Mouse (Mus musculus): ENCODE results near the gene Cmtm4.

Cmtm4 gene

DNA sequence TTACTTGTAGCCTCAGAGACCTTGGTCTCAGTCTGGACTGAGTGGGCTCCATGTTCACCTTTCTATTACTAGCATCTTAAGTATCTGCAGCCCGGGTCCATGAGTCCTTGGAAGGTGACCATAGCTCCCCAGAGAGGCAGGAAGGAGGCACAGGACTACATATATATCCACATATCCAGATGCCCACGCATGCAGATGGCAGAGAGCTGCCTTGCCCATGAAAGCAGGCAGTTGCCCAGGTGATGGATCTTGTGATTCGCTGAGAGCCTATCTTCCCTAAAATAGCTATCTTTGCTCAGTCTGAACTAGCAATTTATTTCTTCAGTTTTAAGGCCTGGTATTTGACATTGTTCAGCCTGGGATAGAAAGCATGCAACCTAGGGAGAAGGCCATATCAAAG, 15.9 kb upstream of the Cmtm4 start:
- in situ Hi-C loops (cut with MboI): no loop called here

- in situ Hi-C loops (cut with MboI): no loop called here
These were observed 15.1 kb upstream of the Cmtm4 start for GRCm38 (mm10) chr8:104410628-104411273.

DNA sequence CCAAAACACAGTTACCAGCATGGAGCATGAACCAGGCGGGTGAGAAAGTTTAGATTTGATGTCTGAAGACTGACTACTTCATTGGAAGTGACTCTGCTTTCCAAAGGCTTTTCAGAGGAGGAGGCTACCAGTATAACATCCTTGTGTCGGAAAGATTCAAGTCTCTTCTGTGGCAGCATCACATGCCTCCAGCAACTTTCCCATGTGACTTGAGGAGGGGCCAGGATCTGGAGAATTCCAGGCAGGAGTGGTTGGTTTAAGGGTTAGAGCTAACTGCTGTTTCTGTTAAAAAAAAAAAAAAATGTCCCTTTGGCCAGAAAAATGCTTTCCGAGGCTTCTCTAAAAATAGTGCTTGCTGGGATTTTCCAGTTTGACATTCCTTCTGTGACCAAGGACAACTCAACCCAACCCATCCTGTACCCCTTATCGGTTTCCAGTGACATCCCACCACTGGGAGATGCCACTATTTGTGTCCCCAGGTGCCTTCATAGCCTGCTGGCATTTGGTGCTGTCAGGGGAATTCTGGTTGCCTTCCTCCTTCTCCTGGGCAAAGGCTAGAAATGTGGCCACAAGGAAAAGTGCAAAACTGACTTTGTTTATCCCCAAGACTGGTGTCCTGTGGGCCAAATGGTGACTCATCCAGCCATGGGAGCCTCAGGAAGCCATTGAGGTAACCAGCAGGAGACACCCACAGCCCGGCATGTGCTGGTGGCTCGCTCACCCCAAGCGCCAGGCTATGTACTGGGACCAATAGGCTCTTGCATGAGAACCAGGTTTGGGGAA, 12.9 kb upstream of the Cmtm4 start:
- in situ Hi-C loops (cut with MboI): no loop called here

DNA sequence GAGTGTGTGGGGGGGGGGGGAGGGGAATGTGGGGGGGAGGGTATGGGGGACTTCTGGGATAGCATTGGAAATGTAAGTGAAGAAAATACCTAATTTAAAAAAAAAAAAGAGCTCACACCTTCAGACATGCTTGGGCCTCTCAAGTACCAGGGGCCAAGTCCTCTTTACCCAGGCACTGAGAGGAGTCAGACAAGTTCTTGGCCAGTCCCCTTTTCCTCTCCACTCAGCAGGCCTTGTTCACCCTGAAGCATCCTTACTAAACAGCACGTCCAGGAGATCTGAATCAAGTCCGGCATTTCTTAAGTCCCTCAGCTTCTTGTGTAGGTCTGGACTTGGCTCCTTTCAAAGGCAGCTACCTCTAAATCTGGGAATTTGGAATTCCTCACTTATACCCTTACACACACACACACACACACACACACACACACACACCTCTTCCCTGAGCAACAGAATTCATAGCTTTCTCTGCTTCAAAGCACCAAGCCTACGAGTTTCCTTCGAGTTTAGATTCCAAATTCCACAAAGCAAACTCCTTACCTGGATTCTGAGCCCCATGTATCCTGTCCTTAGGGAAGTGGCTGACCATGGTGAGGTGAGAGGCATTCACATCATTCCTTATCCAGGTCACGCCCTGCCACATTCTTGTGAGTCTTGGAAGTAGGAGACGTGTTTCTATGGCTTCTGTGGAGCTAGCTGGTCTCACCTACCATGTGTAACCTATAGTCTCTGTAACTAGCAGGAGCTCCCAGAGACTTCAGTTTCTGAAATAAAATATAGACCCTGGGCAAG, 10.9 kb upstream of the Cmtm4 start:
- in situ Hi-C loops (cut with MboI): no loop called here

DNA sequence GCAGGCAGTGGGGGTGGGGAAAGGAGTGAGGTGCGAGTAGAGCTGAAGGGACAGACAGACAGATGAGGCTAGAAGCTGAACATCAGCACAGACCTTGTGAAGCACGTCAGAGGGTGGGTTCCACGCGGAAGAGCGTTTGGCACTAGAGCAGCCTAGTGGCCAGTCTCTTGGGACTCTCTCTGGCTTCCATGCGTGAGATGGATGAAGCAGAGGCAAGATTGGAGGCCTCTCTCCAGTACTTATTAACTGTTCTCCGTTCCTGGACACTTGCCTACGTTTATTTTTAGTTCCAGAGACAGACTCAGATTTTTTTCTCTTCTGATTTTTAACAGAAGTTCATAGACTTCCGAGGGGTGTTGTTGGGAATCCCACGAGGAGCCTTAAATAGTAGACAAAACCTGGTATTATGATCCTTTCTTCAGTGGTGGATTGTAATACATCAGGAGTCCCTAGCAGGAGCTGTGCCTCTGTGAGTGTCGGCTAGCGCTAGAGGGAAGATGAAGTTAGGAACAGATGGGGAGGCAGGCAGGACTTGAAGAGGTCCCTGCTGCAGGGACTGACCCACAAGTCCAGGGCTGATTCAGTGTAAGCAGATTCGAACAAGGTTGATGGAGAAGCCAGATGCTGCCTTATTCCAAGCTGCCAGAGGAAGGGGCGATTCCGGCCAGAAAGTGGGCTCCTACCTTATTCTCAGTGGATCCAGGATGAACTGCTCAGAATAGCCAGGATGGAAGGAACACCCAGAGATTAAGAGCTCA, 10.0 kb upstream of the Cmtm4 start:
- in situ Hi-C loops (cut with MboI): no loop called here

GRCm38 (mm10) chr8:104403596-104403995, 8.0 kb upstream of the Cmtm4 start:
- in situ Hi-C loops (cut with MboI): no loop called here

GRCm38 (mm10) chr8:104394801-104395702, 555 bp downstream of the Cmtm4 start:
- in situ Hi-C loops (cut with MboI): no loop called here

GRCm38 (mm10) chr8:104393767-104394166, 1.8 kb downstream of the Cmtm4 start:
- in situ Hi-C loops (cut with MboI): no loop called here

GRCm38 (mm10) chr8:104393139-104393538, 2.5 kb downstream of the Cmtm4 start:
- in situ Hi-C loops (cut with MboI): no loop called here

GRCm38 (mm10) chr8:104390245-104390644, 5.4 kb downstream of the Cmtm4 start:
- in situ Hi-C loops (cut with MboI): no loop called here

- in situ Hi-C loops (cut with MboI): no loop called here
These were observed 7.6 kb downstream of the Cmtm4 start for GRCm38 (mm10) chr8:104387980-104388379.

DNA sequence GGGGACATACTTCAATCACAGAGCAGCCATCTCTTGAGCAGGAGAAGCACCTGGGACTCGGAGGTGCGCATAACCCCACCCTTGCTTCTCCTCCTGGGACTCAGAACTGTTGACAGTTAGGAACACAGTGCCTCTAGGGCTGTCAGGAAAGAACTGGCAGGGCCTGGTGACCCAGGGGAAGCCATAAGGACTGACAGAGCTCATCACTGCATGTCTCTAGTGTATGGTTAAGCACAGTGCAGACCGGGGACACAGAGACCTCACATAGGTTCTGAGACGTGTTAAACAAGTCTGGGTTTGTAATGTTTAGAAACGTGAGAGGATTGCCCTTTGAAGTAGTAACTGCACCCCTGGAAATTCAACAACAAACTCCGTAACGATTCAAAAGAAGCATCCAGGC, 8.1 kb downstream of the Cmtm4 start:
- in situ Hi-C loops (cut with MboI): no loop called here

GRCm38 (mm10) chr8:104386693-104387092, 8.9 kb downstream of the Cmtm4 start:
- in situ Hi-C loops (cut with MboI): no loop called here

DNA sequence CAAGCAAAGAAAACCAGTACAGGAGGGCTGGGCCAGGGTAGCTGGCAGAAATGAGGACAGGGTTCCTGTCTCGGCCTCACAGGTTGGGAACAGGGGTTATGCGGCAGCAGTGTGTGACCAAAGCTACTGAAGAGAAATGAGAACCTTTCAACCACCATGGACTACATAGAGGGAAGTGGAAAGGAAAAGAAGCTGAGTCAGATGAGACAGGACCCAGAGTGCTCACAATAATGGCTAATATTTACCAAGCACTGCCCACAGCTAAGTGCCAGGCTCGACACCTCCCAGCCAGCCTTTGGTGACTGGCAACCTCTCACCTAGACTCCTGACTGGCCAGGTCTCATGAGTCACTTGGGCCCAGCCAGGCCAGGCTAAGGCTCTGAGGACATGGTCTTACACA, 11.6 kb downstream of the Cmtm4 start:
- in situ Hi-C loops (cut with MboI): no loop called here

DNA sequence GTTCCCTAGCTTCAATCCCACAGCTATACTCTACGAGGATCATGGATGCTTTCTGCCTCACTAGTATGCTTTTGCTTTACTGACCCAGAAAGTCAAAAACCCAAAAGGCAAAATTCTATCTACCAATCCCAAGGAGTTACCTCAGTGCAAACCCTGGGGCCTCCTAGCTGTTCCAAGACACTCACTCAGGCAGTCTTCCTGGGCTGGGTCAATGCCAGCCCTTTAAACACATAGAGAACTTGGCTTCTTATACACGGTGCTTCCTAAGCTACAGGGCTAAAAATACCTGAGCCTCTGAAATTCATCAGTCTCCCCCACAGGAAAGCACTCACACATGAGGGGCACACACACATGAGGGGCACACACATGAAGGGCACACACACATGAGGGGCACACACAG, 12.3 kb downstream of the Cmtm4 start:
- in situ Hi-C loops (cut with MboI): no loop called here

GRCm38 (mm10) chr8:104380961-104381411, 14.6 kb downstream of the Cmtm4 start:
- in situ Hi-C loops (cut with MboI): no loop called here

DNA sequence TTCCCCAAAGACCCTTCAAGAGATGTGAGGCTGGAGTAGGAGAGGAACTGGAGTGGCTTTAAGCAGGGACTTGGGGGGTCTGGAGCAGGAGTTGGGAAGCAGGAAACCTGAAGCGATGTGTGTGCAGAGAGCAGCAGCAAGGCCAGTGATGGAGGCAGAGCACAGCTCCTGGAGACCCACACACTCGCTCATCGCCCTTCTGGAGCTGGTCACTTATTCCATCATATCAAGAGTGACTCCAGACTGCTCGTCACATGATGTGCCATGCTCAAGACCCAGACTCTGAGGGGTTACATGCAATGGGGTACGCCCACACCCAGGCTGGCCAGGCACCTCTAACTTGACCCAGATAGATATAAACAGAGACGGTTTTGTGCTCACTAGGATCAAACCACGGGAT, 15.3 kb downstream of the Cmtm4 start:
- in situ Hi-C loops (cut with MboI): no loop called here

DNA sequence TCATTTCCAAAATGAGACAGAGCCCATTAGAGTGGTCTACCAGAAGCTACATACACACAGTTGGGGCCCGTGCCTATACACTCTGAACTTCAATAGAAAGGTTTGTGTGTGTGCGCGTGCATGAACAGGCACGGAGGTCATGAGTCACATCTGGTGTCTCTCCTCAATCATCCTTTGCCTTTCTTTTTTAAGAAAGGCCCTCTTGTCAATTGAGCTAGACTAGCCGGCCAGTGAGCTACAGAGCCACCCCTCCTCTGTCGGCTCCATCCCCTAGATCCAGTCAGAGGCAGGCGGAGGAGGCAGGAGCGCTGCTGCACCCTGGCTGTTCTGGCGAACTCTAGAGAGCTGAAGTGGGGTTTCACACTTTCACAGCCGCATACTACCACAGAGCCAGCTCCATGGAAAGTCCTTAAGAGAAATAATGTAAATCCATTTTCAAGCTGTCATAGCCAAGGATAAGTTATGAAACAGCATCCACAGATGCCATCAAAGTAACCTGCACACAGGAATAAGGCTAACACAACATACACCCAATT, 16.2 kb downstream of the Cmtm4 start:
- in situ Hi-C loops (cut with MboI): no loop called here

DNA sequence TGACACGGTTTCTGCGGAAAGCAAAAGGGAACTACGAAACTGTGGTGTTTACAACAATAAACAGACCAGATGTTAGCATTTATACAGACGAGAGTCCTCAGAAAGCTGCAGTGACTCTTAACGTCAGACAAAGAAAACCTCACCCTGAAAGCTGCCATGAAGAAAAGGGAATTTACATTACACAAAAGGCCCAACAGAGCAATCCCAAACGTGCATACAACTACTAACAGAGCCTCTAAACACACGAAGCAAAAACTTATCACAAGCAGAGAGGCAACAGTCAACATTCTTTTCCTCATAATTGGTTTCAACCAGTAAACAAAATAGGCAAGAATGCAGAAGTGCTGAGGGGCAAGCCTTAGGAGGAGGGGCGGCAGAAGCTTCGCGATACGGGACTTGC, 18.9 kb downstream of the Cmtm4 start:
- in situ Hi-C loops (cut with MboI): no loop called here

DNA sequence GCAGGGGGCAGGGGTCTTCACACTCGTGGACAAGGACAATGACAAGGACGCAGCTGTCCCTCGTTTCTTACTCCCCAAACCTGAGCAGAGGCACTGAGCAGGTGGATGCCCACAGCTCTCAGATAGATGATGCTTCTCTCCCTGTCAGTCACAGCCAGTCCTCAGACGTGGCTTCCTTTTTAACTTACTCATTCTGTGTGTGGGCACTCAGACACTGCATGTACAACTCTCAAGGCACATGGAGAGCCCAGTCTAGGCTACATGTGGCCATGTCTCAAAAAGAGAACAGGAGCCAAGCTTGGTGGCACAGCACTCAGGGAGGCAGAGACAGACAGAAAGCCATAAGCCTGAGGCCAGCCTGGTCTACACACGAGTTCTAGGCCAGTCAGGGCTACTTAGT, 19.6 kb downstream of the Cmtm4 start:
- in situ Hi-C loops (cut with MboI): no loop called here

Measured in mature B cell (primary cell).